Mouse (Mus musculus) spleen, adult 2 months (tissue): ENCODE data around the gene Atmin. TPM values are rescaled to one million over a fixed set of nuclear protein-coding genes. Genes with fewer than 3 reads are reported as not detected.

Source experiments
- DNase-seq, 2 experiments: peaks; one replicate each; pipeline versions ENCODE4 v3.0.0 to v3.0.0-alpha.2; 2012 to 2021; ENCODE audit warnings: low spot score in 2 of 2, low read depth in 1 of 2
- H3K27ac ChIP-seq: fragments of 200-500 bp; 2 replicates; pipeline ENCODE4 v1.5.1; 2012; ENCODE audit warnings: low read length, inconsistent platforms; ENCODE audit not compliant: insufficient read depth
- H3K27me3 ChIP-seq: fragments of 200-500 bp; 2 replicates; pipeline ENCODE4 v1.6.1; 2012; ENCODE audit warnings: mild to moderate bottlenecking, moderate library complexity, low read length, inconsistent platforms; ENCODE audit not compliant: control insufficient read depth, insufficient read depth
- H3K36me3 ChIP-seq: fragments of 200-500 bp; 2 replicates; pipeline ENCODE4 v1.6.1; 2012; ENCODE audit warnings: mild to moderate bottlenecking, low read length, inconsistent platforms; ENCODE audit not compliant: control insufficient read depth, insufficient read depth
- H3K4me1 ChIP-seq: fragments of 200-500 bp; 2 replicates; pipeline ENCODE4 v1.6.1; 2011; ENCODE audit warnings: inconsistent platforms; ENCODE audit not compliant: control insufficient read depth, insufficient read depth, insufficient read length
- H3K4me3 ChIP-seq: fragments of 200-500 bp; 2 replicates; pipeline ENCODE4 v1.5.1; 2011; ENCODE audit warnings: mild to moderate bottlenecking, inconsistent platforms; ENCODE audit not compliant: insufficient read depth, insufficient read length; ENCODE audit errors: extremely low read depth
- CTCF ChIP-seq: fragments of 200-500 bp; IDR thresholded peaks from 2 replicates; pipeline ENCODE4 v1.5.1; 2011; ENCODE audit warnings: mild to moderate bottlenecking, inconsistent platforms; ENCODE audit not compliant: insufficient read depth, insufficient read length, insufficient replicate concordance; ENCODE audit errors: extremely low read depth
- POLR2A ChIP-seq: fragments of 200-500 bp; IDR thresholded peaks from 2 replicates; pipeline ENCODE4 v1.6.1; 2011; ENCODE audit warnings: low read depth, low read length, inconsistent platforms
- WGBS: fragments of 180-500 bp; shearing (Covaris S2); methylation state at CpG from one replicate; pipeline ENCODE4 v1.1.7; 2018; 5-methylcytosine and 5-hydroxymethylcytosine counted together
- polyA plus RNA-seq: library from polyadenylated mRNA; depleted of rRNA; stranded (reverse); fragments of >200 nt; gene quantifications from 2 replicates; pipeline ENCODE4 v1.2.3, GENCODE M21; 2012

Atmin gene
- polyA plus RNA-seq, 1 experiment = 10.2 TPM

DNA sequence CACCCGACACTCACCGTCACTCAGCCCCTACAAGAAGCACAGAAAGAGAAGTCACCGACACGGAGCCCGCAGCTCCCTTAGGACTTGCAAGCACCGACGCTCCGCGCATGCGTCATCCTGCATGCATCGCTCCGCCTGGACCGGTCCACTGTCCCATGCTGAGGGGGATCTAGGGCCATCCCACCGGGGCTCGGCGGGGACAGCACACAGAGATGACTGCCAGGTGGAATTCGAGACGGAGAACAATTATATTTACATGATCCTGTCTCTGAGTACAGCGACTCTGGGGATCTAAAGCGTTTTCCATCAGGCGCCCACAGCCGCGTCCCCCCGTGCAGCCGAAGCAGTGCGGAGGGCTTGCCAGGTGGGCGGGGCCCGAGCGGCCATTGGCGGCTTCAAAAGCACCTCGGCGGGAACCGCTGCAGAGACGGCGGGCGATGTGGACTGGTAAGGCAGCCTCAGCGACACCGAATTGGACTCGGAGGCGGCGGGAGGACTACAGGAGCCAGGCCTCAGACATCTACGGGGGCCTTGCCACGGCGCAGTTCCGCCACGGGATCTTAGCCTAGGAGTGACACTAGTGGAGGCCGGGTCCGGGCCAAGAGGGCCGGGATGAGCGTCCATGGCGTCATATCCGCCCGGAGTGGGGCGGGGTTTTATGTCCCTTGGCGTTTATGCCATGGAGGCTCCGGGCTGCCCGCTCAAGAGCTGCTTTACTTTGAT, 21.7 kb upstream of the Atmin start, which contains the start of the genes Cmc2 and Cenpn:
TSS of gene Cmc2 (minus strand) at position 119 of the 723 bp plus-strand sequence.
TSS of gene Cenpn (plus strand) at position 394 of the 723 bp plus-strand sequence.
- DNase-seq = peak; percentile 84 to 95
- H3K4me3 ChIP-seq = peak within 1 kb of the TSS; percentile 97
- under 1% methylated on average over 57 of the region's 57 CpGs for WGBS
- H3K27ac ChIP-seq = peak within 1 kb of the TSS; percentile 89
- H3K36me3 ChIP-seq = no peaks in the 10 kb centered on the region; the same call in 1 of the 2 replicates
- no peaks in the 10 kb centered on the region for H3K27me3 ChIP-seq
- TF ChIP-seq CTCF (no peak), POLR2A (peak; percentile 72; the same call in 1 of the 2 replicates)
- no peaks in the 10 kb centered on the region; the same call in 1 of the 2 replicates for H3K4me1 ChIP-seq

DNA sequence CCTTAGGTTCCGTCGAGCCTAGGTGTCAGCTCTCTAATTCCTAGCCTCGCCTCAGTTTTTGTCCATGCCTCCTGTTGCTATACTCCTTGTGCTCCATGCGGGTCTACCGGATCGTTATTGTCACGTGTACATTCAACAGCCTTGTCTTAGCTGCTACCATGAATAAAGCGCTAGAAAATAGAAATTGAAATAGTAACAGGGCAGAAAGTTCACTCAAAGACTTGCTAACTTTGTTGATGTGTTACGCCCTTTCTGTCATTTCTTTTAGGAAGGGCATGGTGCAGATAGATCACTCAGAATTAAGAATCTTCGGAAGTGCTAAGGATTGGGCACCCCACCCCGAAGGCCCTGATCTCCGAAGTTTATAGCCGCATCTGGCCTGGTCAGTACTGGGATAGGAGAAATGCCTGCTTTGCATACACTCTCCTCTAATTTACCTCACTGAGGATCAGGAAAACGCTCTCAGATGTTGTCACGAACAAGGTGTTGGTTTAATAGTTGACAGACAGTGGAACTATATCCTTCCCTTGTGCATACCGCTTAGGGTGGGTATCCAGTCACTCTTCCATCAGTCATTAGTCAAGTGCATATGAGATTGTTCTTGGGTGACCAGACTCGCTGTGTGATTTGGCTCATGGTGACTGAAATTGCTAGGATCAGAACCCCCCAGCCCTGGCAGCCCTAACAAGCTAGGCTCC, 21.0 kb upstream of the Atmin start:
- WGBS = 30% methylated on average over 17 of the region's 17 CpGs
- H3K27ac ChIP-seq = peak overlapping the region; percentile 12; the same call in 1 of the 2 replicates
- H3K27me3 ChIP-seq = no peaks in the 10 kb centered on the region
- DNase-seq = no peak
- TF ChIP-seq CTCF (no peak), POLR2A (no peak)
- no peaks in the 10 kb centered on the region for H3K36me3 ChIP-seq
- H3K4me1 ChIP-seq = no peaks in the 10 kb centered on the region; the same call in 1 of the 2 replicates
- H3K4me3 ChIP-seq = peak overlapping the region; percentile 97

DNA sequence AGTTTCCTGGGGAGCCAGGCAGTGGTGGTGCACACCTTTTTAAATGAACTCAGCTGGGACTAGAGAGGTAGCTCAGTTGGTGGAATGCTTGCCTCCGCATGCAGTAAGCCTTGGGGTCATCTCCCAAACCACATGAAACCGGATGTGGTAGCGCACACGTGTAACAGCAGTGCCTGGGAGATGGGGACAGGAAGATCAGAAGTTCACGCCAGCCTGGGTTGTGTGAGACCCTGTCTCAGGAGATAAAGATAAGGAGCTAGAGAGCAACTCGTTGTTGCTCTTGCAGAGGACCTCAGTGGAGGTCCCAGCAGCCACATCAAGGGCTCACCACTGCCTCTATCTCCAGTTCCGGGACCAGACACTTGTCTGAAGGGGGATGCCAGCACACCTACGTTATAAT, 19.7 kb upstream of the Atmin start:
- Histone ChIP-seq H3K27me3 (no peaks in the 10 kb centered on the region), H3K36me3 (no peaks in the 10 kb centered on the region), H3K4me1 (no peaks in the 10 kb centered on the region; the same call in 1 of the 2 replicates), H3K27ac (no peak overlapping the region), H3K4me3 (no peak overlapping the region)
- WGBS = 53% methylated on average over 8 of the region's 8 CpGs
- TF ChIP-seq POLR2A (no peak), CTCF (no peak)
- no peak for DNase-seq

DNA sequence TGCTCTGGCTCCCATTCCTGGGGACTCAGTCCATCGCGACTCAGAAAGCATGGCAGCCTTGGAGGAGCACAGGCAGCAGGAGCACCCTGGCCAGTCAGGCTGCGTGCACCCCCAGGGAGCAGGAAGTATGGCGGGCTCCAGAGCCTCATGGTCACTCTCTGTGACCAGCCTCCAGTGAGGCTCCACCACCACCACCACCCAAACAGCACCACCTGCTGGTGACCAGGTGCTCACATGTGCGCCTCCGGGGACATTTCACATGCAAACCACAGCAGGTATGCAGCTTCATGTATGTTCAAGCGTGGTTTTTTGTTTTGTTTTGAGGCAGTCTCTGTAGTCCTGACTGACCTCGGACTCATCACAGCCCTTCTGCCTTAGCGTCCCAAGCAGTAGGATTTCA, 15.3 kb upstream of the Atmin start:
- TF ChIP-seq POLR2A = no peak
- peak; percentile 61; the same call in 1 of the 2 replicates for TF ChIP-seq CTCF
- Histone ChIP-seq H3K4me3 (no peak overlapping the region), H3K36me3 (no peaks in the 10 kb centered on the region), H3K27me3 (no peaks in the 10 kb centered on the region), H3K27ac (no peak overlapping the region), H3K4me1 (no peaks in the 10 kb centered on the region; the same call in 1 of the 2 replicates)
- peak in 1 of 2 experiments; percentile 54 for DNase-seq
- 89% methylated on average over 9 of the region's 9 CpGs for WGBS

- no peak overlapping the region for H3K27ac ChIP-seq
- no peaks in the 10 kb centered on the region for H3K36me3 ChIP-seq
- no peak overlapping the region for H3K4me3 ChIP-seq
- H3K27me3 ChIP-seq = no peaks in the 10 kb centered on the region
- TF ChIP-seq CTCF (no peak), POLR2A (no peak)
- H3K4me1 ChIP-seq = no peaks in the 10 kb centered on the region; the same call in 1 of the 2 replicates
- WGBS = 95% methylated on average over 5 of the region's 5 CpGs
- no peak for DNase-seq
Measured at GRCm38 (mm10) chr8:116928588-116928987, 14.6 kb upstream of the Atmin start.

- TF ChIP-seq POLR2A (no peak), CTCF (no peak)
- no peaks in the 10 kb centered on the region for H3K27me3 ChIP-seq
- 96% methylated on average over 4 of the region's 4 CpGs for WGBS
- H3K27ac ChIP-seq = no peak overlapping the region
- H3K4me3 ChIP-seq = no peak overlapping the region
- no peaks in the 10 kb centered on the region for H3K36me3 ChIP-seq
- no peaks in the 10 kb centered on the region for H3K4me1 ChIP-seq
- no peak for DNase-seq
Measured at GRCm38 (mm10) chr8:116934976-116935375, 8.2 kb upstream of the Atmin start.

DNA sequence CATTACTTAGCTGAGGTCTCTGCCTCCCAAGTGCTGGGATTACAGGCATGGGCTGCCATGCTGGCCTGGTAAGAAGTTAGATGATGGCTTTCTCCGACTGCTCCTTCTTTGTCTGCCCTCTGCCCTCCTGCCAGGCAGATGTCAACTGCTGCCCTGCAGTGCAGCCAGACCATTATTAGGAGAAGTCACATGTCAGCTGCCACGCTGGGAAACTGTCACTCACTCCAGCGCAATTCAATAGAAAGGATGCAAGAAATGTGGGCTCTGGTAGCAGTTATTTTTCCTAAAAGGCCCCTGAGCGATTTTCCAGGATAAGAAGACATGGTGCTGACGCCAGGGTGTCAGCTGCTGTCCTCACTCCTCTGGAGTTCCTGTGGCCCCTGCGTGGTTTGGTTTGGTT, 7.7 kb upstream of the Atmin start:
- 84% methylated on average over 6 of the region's 6 CpGs for WGBS
- H3K27me3 ChIP-seq = no peaks in the 10 kb centered on the region
- TF ChIP-seq POLR2A (no peak), CTCF (no peak)
- H3K4me1 ChIP-seq = no peaks in the 10 kb centered on the region
- no peak for DNase-seq
- H3K27ac ChIP-seq = no peak overlapping the region
- H3K4me3 ChIP-seq = no peak overlapping the region
- H3K36me3 ChIP-seq = no peaks in the 10 kb centered on the region
